Mouse (Mus musculus): ENCODE data around the gene Gm42517. TPM values are rescaled to one million over a fixed set of nuclear protein-coding genes. Genes with fewer than 3 reads are reported as not detected.

Gene Gm42517
- total and polyA plus RNA-seq, 3 experiments, result not detected

DNA sequence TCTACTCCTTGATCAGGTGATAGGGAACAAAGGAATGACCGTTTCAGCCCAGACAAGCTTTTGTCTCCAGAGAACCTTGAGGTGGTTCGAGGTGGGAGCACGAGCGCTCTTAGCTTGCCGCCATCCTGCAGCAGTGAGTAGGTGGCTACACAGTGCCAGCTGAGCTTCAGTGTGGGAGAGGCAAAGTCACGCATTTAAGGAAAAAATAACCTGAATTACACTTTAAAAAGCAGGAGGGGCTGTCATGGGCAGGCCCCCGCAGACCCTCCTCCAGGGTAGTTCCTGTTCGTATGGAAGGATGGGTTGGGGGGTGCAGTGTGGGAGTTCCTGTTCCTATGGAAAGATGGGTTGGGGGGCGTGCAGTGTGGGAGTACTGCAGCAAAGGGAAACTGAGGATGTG, 8.2 kb downstream of the Gm42517 start:
- no peak for DNase-seq (ENCODE audit: extremely low read depth)
- H3K9ac ChIP-seq (ENCODE audit: insufficient read depth, low read depth), result no peak overlapping the region
- H3K27me3 ChIP-seq (replicated peaks), result no peaks in the 10 kb centered on the region
- H3K79me2 ChIP-seq (replicated peaks; ENCODE audit: control insufficient read depth, extremely low read depth, insufficient read depth, poor library complexity, severe bottlenecking), result no peaks in the 10 kb centered on the region
- peaks cover 3% of the 10 kb centered on the region for H3K9me3 ChIP-seq (replicated peaks; ENCODE audit: low read length)
- no peak overlapping the region for H3K27ac ChIP-seq (ENCODE audit: insufficient read depth, low read depth)
- H3K4me2 ChIP-seq (ENCODE audit: insufficient read depth, low read depth, poor library complexity, severe bottlenecking), result no peak overlapping the region
- TF ChIP-seq CHD1 (IDR thresholded peaks at IDR 0.05; ENCODE audit: low read depth, low read length) (no peak), NELFE (IDR thresholded peaks at IDR 0.05; ENCODE audit: low read depth, low read length) (no peak), JUN (IDR thresholded peaks at IDR 0.05; ENCODE audit: insufficient read depth, low read depth, low read length) (no peak), NRF1 (IDR thresholded peaks at IDR 0.05; ENCODE audit: low read depth, low read length) (no peak), SMC3 (IDR thresholded peaks at IDR 0.05; ENCODE audit: low read depth, low read length) (no peak), JUND (conservative IDR thresholded peaks at IDR 0.05; ENCODE audit: low read depth, low read length) (no peak)
- H3K36me3 ChIP-seq (replicated peaks in 1 of 2; ENCODE audit: control insufficient read depth in 1 of 2, insufficient read depth in 1 of 2, low read length in 1 of 2), result peaks cover 0 to 1% of the 10 kb centered on the region in 2 experiments
- in situ Hi-C loops (cut with MboI; ENCODE audit: low pct_ligation_motif_present, low pct_unique_long_range_greater_than_20kb, low sequenced_read_pairs), result no loop called here
- H3K4me1 ChIP-seq (ENCODE audit: control insufficient read depth in 1 of 2, insufficient read depth in 2 of 2), result no peaks in the 10 kb centered on the region
- no peak overlapping the region for H3K4me3 ChIP-seq (replicated peaks in 1 of 3; ENCODE audit: low read depth in 2 of 3, low read length in 2 of 3, poor library complexity in 1 of 3)
- dilution Hi-C loops (cut with MboI; ENCODE audit: extremely low pct_ligation_motif_present, extremely low pct_unique_long_range_greater_than_20kb, low sequenced_read_pairs), result no loop called here

DNA sequence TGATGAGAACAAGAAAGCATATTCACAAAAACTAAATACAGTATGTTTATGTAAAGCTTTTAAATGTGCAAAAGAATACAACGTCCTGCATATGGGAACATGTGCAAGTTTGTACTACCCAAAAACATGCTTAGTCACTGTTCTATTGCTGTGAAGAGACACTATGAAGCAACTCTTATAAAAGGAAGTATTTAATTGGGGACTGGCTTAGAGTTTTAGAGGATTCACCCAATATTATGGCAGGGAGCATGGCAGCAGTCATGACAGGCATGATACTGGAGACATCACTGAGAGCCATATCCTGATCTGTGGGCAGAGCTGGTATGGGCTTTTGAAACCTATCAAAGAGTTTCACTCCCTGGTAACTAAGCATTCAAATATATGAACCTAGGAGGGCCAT, 9.9 kb downstream of the Gm42517 start:
- in situ Hi-C loops (cut with MboI; ENCODE audit: low pct_ligation_motif_present, low pct_unique_long_range_greater_than_20kb, low sequenced_read_pairs), result no loop called here
- Histone ChIP-seq H3K9ac (ENCODE audit: insufficient read depth, low read depth) (no peak overlapping the region), H3K4me2 (ENCODE audit: insufficient read depth, low read depth, poor library complexity, severe bottlenecking) (no peak overlapping the region), H3K4me3 (replicated peaks in 1 of 3; ENCODE audit: low read depth in 2 of 3, low read length in 2 of 3, poor library complexity in 1 of 3) (no peak overlapping the region), H3K27me3 (replicated peaks) (no peaks in the 10 kb centered on the region), H3K9me3 (replicated peaks; ENCODE audit: low read length) (peaks cover 3% of the 10 kb centered on the region), H3K36me3 (replicated peaks in 1 of 2; ENCODE audit: control insufficient read depth in 1 of 2, insufficient read depth in 1 of 2, low read length in 1 of 2) (peaks cover 0 to 1% of the 10 kb centered on the region in 2 experiments), H3K4me1 (ENCODE audit: control insufficient read depth in 1 of 2, insufficient read depth in 2 of 2) (no peaks in the 10 kb centered on the region), H3K27ac (ENCODE audit: insufficient read depth, low read depth) (no peak overlapping the region), H3K79me2 (replicated peaks; ENCODE audit: control insufficient read depth, extremely low read depth, insufficient read depth, poor library complexity, severe bottlenecking) (no peaks in the 10 kb centered on the region)
- dilution Hi-C loops (cut with MboI; ENCODE audit: extremely low pct_ligation_motif_present, extremely low pct_unique_long_range_greater_than_20kb, low sequenced_read_pairs), result no loop called here
- no peak for DNase-seq (ENCODE audit: extremely low read depth)
- TF ChIP-seq RCOR1 (conservative IDR thresholded peaks at IDR 0.05; ENCODE audit: low read depth, low read length), result no peak
- TF ChIP-seq RAD21 (IDR thresholded peaks at IDR 0.05; ENCODE audit: low read depth, low read length), result no peak
- TF ChIP-seq SIN3A (IDR thresholded peaks at IDR 0.05; ENCODE audit: low read length), result no peak
- no peak for TF ChIP-seq POLR2A (IDR thresholded peaks at IDR 0.05; ENCODE audit: low read depth, low read length)
- no peak for TF ChIP-seq CTCF (conservative IDR thresholded peaks at IDR 0.05 in 1 of 2, IDR thresholded peaks at IDR 0.05 in 1 of 2; ENCODE audit: low read depth in 2 of 2, low read length in 2 of 2)
- TF ChIP-seq BHLHE40 (IDR thresholded peaks at IDR 0.05; ENCODE audit: low read depth, low read length), result no peak
- TF ChIP-seq ETS1 (conservative IDR thresholded peaks at IDR 0.05; ENCODE audit: low read depth, low read length), result no peak
- TF ChIP-seq GABPA (IDR thresholded peaks at IDR 0.05; ENCODE audit: insufficient replicate concordance, low read depth, low read length), result no peak
- no peak for TF ChIP-seq USF2 (conservative IDR thresholded peaks at IDR 0.05; ENCODE audit: low read depth, low read length)
- TF ChIP-seq PAX5 (IDR thresholded peaks at IDR 0.05; ENCODE audit: low read length), result no peak
- no peak for TF ChIP-seq HCFC1 (IDR thresholded peaks at IDR 0.05; ENCODE audit: low read depth, low read length)
- no peak for TF ChIP-seq SMC3 (IDR thresholded peaks at IDR 0.05; ENCODE audit: low read depth, low read length)
- no peak for TF ChIP-seq MEF2A (IDR thresholded peaks at IDR 0.05; ENCODE audit: borderline replicate concordance, low read depth, low read length)
- no peak for TF ChIP-seq MAFK (IDR thresholded peaks at IDR 0.05; ENCODE audit: insufficient replicate concordance, low read length)

Data from CH12.LX (cell line).